Mouse (Mus musculus) layer of hippocampus, adult 9-10 months (tissue): ENCODE measurements at regions not wholly inside any gene's neighbourhood (a gene's known extent, or its start where the extent isn't known, plus 50 kb on each side); places are given as distances from the start of the nearest gene placed in this dataset.

Experiments
- DNase-seq: peaks from one replicate; pipeline ENCODE4 v3.0.0; 2022; ENCODE audit warnings: low spot score

DNA sequence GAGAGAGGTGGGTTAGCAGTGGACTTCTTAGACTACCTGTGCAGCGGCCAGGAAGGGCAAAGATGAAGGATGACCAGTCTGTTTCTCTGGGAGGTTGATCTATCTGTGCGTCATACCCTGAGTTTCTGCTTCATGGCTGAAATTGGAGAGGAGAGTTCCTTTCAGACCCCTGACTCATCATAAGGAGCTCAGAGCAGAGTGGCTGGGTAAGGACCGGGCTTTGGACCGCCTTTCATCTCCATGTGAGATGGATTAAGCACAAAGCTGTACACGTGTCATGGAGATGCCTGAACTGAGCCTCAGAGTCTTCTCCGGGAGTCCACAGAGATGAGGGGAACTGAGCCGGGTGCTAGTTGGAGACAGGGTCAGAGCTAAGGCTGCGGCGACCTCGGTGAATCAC lies 80.7 kb upstream of the Gm9887 start:
- no peak for DNase-seq

DNA sequence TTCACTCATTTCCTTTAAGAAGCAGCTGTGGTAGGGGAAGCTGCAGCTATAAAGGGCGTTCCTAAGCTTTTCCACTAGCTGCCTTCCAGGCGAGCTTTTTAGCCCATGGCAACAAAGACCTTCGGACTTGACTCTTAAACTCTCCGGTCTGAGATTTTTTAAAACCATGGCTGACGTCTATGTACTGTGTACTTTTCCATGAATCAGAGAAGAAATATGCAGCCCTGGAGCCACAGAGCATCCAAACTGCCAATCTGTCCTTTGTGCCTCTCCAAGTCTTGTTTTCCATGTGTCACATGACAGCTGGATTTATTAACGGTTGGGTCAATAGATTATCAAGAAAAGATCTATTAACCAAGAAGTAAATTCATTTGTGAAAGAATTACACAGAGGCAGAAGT lies 78.9 kb upstream of the Gm9887 start:
- no peak for DNase-seq

DNA sequence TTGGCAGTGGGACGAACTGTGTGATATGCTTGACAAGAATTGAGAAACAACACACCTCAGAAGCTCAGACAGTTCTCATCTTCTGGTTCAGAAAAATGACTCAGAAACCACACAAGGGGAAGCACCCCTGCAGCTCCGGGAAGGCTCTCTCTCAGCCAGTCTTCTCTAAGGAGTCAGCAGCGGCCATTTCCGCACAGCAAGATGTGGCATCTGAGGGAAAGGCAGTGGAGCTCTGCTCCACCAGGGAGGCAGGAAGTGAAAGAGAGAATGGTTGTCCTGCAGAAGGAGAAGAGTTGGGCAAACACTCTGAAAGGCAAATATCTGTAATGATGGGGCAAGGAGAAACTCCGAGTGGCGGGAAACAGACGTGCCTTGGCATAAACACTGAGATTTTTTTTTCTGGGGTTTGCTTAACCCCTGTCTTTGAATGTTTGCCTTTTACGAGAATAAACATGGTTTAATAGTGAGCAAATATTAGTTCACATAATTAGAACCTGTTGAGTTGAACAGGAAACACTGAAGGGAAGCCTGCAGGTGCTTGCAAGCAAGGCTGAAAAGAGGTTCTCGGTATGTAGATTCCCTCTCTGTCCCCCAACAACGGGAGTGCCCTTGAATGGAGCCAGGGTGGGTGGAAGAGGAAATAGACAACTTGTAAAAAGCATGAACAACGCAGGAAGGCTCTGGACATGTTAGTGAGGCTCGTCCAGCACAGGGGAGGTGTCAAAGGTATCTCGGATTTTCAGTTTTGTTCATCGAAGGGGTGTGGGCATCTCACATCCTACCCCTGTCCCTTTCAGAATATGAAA lies 75.9 kb upstream of the Gm9887 start:
- DNase-seq: no peak

DNA sequence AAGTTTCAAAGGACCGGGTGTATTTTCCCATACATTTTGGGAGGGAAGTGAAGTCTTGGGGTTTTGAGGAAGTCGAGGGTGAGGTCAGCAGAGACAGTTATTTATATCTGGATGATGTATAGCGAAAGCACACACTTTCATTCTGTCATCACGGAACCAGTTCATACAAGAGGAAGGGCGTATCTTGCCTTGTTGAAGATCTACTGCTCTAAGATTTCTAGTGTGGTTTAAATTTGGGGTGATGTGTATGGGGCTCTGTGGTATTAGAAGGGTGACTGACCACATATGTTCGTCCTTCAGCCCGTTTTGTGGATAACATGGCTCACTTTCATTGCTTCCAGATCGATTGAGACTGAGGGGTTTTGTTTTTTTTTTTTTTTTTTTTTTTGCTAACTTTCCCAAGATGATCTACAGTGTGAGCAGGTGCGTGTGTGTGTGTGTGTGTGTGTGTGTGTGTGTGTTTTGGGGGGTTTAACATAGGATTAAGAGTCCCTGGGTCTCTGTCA lies 75.1 kb upstream of the Gm9887 start:
- DNase-seq: no peak

DNA sequence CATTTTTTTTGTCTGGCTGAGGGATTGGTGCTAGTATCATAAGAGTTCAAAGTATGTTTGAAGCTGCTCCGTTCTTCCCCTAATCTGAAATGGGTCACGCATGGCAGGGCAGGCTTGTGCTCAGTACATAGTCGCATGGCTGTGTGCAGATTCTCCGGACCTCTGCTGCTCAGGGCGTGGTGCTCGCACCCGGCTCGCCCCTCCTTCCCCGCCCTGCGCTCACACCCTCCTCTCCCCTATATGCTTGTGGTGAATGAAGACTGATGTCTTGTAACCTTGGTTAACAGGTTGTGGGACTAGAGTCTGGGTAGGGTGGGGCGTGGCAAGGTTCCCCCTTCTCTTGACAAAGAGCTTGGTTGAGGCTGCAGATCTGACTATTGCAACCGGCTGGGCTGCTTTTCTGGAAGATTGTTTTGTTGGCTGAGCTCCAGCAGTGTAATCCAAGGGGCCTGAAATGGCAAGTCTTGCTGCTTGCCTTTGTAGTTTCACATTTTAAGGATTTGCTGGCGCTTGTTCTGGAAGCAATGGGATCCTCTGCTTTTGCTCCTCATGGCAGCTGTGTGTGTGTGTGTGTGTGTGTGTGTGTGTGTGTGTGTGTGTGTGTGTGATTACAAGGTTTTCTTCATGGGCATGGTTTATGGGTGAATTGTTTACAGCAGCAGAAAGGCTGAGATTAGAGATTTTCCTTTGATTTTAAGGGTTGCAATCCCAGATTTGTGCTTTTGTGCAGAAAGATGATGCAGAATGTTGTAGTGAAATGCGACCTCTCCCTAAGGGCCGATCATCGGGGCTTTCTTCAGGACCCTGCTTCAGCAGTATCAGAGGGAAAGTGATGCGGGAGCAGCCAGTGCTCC lies 74.4 kb upstream of the Gm9887 start:
- no peak for DNase-seq

DNA sequence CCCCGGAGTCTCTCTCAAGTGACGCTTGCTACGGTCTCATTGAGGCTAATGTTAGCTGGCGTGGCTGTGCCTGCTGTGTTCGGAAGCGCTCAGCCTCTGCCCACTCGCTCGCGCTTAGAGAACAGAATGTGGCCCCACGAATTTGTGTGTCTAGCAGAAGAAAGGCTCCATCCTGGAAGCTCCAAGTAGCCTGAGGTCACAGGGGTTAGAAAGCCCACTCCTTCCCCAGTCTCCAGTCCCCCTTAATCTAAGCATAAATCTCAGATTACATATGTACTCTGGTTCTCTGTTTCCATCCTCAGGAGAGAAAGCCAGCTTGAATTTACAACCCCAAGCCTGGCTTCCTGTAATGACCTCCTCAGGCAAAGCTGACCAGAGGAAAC lies 73.8 kb upstream of the Gm9887 start:
- DNase-seq: no peak

DNA sequence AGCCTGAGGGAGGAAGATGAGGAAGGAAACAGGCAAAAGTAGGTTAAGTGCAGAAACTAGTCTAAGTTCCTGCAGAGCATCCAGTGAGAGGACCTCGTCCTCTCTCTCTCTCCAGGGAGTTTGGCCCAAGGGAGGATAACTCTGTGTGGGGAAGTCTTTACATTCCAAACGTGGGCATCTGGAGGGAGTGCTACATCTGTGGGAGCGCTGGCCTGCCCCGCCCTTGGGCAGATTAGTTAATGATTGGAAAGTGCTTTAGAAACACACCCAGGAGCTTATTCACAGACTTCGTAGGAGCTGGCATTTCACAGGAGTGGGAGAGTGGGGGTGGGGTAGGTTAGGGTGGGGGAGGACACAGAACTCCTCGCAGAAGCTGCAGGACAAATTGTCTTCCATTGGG lies 70.1 kb upstream of the Gm9887 start:
- DNase-seq: no peak

DNA sequence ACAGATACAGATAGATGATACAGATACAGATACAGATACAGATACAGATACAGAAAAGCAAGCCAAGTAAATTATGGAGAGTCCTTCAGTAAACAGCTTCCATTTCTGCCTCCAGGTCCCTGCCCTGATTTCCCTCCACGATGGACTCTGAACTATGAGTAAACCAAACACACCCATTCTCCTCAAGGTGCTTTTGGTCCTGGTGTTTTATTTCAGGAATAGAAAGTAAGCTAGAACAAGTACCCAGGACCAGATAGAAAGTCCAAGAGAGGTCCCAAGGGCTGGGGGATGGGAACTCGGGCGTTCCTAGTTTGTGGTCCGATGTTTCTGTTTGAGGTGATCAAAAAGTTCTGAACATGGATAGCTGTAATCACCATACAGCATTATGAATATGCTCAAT lies 69.5 kb upstream of the Gm9887 start:
- no peak for DNase-seq

DNA sequence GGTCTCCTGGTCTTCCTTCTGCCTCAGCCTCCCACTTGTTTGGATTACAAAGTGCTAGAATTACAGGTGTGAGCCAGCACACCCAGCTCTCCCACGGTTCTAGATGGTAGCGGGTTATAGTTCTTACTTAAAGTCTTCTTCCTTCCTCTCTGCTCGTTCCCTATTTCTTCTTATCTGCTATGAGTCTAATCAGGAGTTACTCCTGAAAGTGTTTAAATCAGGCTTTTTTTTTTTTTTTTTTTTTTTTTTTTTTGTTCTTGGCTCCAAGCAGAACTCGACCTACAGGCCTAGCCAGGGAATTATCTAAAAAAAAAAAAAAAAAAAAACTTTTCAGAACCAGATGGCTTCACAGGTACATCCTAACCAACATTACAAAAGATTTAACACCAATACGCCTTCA lies 66.0 kb upstream of the Gm9887 start:
- no peak for DNase-seq

DNA sequence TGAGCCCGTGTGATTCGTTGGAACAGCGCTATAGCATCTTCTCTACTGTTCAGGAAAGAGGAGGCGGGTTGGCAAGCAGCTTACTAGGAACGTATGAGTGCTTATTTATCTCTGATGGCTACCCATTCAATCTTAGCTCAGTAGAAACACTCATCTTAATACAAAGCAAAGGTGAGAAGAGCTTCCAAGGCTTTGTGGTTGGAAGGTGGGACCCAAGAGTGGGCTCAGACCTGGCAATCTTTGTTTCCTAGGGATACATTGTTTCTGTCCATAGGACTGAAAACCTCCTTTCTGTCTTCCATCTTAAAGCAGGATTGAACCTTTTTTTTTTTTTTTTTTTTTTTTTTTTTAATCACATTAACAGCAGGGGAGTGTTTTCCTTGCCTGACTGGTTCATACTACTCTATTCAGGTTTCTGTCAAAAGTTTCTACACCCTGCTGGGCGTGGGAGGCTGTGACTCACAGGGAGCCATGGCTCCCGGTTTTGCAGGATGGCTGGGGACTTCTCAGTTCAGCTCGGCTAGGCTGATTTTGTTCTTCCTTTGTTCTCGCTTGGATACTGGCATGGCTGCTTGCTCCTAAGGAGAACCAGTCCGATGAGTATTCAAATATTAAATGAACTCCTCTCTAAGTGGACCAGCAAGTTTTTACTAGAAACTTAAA lies 64.7 kb upstream of the Gm9887 start:
- DNase-seq: no peak

DNA sequence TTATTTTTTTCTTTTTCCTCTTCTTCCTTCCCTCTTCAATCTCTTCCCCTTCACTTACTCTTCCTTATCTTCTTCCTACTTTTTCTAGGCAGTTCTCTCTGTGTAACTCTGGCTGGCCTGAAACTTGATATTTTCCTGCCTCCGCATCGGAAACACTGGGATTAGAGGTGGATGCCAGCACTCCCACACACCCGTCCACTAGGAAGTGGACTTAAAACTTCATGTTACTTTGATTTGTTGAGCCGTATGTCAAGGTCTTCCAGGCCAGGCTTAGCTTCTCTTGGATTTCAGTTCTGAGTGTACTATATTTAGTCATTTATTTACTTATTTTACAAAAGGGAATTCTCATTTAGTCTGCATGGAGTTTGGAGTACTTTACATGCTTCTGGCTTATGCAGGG lies 62.1 kb upstream of the Gm9887 start:
- no peak for DNase-seq

DNA sequence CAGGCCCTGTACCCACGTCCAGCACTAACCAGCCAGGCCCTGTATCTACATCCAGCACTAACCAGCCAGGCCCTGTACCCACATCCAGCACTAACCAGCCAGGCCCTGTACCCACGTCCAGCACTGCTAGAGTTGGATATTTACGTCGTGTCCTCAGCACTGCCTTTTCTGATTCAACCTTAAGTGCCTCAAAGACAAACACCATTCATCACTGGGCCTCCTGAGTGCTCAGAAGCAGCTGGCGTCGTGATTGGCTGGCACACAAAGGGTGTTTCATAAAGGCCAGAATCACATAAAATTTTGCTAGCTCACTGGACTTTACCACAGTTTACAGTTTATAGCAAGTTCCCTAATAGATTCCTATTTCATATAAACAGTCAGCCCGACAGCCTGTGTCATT lies 59.8 kb upstream of the Gm9887 start:
- DNase-seq: no peak

DNA sequence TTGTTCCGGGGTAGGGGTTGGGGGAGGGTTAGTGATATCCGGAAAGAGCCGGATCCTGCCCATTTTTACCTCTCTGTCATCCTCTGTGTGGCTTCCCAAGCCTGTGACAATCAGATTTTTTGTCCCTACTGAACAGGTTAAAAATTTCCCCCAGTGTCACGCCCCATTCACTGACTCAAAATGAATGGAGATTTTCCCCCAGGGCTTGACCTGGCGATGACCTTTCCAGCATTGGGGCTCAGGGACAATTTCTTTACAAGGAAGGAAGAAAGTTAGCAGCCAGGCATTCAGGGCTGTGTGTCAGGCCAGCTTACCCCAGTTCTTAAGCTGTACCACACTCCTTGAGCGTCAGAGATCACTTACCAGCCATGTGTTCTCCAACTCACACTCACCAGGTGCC lies 55.9 kb upstream of the Gm9887 start:
- DNase-seq: no peak

DNA sequence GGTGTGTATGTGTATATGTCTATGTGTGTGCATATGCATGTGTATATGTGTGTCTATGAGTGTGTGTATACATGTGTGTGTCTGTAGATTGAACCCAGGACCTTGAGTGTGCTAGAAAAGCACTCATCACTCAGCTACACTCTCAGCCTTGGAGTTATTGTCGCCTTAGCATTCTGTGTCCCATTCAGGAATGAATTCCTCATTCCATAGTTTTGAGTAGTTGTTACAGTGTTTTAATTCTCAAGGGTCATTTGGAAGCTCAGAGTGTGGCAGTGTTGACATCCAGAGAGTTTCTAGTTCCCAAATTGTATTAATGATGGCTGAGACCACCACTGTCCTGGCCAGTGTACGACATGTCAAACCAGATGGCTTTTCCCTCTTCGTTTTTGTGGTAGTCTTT lies 53.4 kb upstream of the Gm9887 start:
- no peak for DNase-seq

DNA sequence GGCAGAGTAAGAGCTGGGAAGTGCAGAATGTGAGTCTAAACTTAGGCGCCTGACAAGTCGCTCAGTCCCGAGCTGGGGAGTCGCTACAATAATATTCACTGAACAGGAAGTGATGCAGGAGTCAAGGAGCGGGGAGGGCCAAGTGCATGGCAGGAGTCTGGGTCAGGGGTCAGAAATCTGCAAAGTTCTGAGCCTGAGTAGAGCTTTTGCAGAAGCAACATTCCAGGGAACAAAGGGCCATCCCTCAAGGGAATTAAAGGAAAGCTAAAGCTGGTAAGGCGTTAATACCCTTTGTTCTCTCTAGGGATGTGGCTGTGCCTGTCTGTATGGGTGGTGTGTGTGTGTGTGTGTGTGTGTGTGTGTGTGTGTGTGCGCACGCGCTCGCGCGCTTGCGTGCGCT lies 52.7 kb upstream of the Gm9887 start:
- no peak for DNase-seq
